Mouse (Mus musculus) lung, adult 2 months (tissue): Measurements from ENCODE around the gene Ltc4s.

Source experiments
- CTCF ChIP-seq: fragments of 200-500 bp; IDR thresholded peaks from 2 replicates; pipeline ENCODE4 v1.5.1; 2011; ENCODE audit warnings: mild to moderate bottlenecking, low read length, control low read depth; ENCODE audit not compliant: insufficient read depth
- POLR2A ChIP-seq: fragments of 200-500 bp; IDR thresholded peaks from 2 replicates; pipeline ENCODE4 v1.6.1; 2011; ENCODE audit warnings: low read depth, mild to moderate bottlenecking, control low read depth, low read length, borderline replicate concordance; ENCODE audit errors: extremely low read depth

GRCm38 (mm10) chr11:50229252-50229910 lies 9.0 kb downstream of the Ltc4s start:
- TF ChIP-seq POLR2A, result no peak
- no peak for TF ChIP-seq CTCF
